ENCODE assay signal across 9 mouse cellular contexts in genomic region chr5:120610906-120611305, GRCm38 (mm10). TPM values are rescaled to one million over a fixed set of nuclear protein-coding genes. Genes with fewer than 3 reads are reported as not detected.
A peak's percentile ranks its signal among the peaks of the same experiment; 100 is the strongest.
DNase-seq lines count a peak whose midpoint lies in the region; ATAC-seq and TF ChIP-seq lines count a peak whose summit lies in the region.
"Had no signal": no experiment of that assay in that cellular context is flagged by ENCODE, and none has a peak within 500 bp of the region (broad histone marks: within the 10 kb centered on the region; RNA-seq: fewer than 3 reads in every experiment).

No protein-coding gene starts in this region.

- H3K4me3 ChIP-seq in left cerebral cortex, adult 2 months: peak overlapping the region; percentile 74
- no peak overlapping the region; the same call in 1 of the 2 replicates for H3K4me3 ChIP-seq in forebrain, embryonic 14.5 days (ENCODE audit: low read depth, low read length)
- H3K4me3 ChIP-seq in kidney, embryonic 15.5 days (replicated peaks): 0 out of 2 replicates have a peak overlapping the region, but pooled peaks have one; percentile 63
- H3K4me3 ChIP-seq in midbrain, postnatal 0 days (ENCODE audit: low read depth, low read length): no peak overlapping the region

- H3K27me3 ChIP-seq in forebrain, embryonic 14.5 days (replicated peaks; ENCODE audit: control insufficient read depth, insufficient read depth, low read length): no peaks in the 10 kb centered on the region
- no peaks in the 10 kb centered on the region for H3K27me3 ChIP-seq in kidney, embryonic 15.5 days
- H3K27me3 ChIP-seq in midbrain, postnatal 0 days (ENCODE audit: insufficient read depth, low read length): no peaks in the 10 kb centered on the region
- H3K27me3 ChIP-seq: Patski had no signal

- 0 out of 2 replicates have a peak, but pooled peaks cover 2% of the 10 kb centered on the region for H3K9me3 ChIP-seq in forebrain, embryonic 14.5 days (replicated peaks; ENCODE audit: control insufficient read depth, low read length)
- H3K9me3 ChIP-seq in kidney, embryonic 15.5 days (replicated peaks): no peaks in the 10 kb centered on the region
- H3K9me3 ChIP-seq in midbrain, postnatal 0 days (ENCODE audit: low read length): no peaks in the 10 kb centered on the region

- ATAC-seq in forebrain, embryonic 14.5 days: no peak
- no peak for ATAC-seq in kidney, embryonic 15.5 days (replicated peaks; ENCODE audit: low FRiP score)
- no peak for ATAC-seq in midbrain, postnatal 0 days (ENCODE audit: low FRiP score)
- ATAC-seq: Patski had no signal

- peaks cover 14% of the 10 kb centered on the region for H3K4me1 ChIP-seq in forebrain, embryonic 14.5 days (ENCODE audit: control insufficient read depth, insufficient read depth, low read length)
- H3K4me1 ChIP-seq in kidney, embryonic 15.5 days: peaks cover 28% of the 10 kb centered on the region
- H3K4me1 ChIP-seq in midbrain, postnatal 0 days (ENCODE audit: insufficient read depth, low read length): peaks cover 8% of the 10 kb centered on the region; the same call in 1 of the 2 replicates

- intact Hi-C loops in left cerebral cortex, adult 2 months (cut with DNase I): no loop called here

- H3K27ac ChIP-seq in left cerebral cortex, adult 2 months: no peak overlapping the region
- no peak overlapping the region for H3K27ac ChIP-seq in forebrain, embryonic 14.5 days (ENCODE audit: low read depth, low read length)
- no peak overlapping the region for H3K27ac ChIP-seq in kidney, embryonic 15.5 days
- no peak overlapping the region for H3K27ac ChIP-seq in midbrain, postnatal 0 days (ENCODE audit: low read depth, low read length)

- H3K9ac ChIP-seq in forebrain, embryonic 14.5 days (ENCODE audit: low read length): no peak overlapping the region
- H3K9ac ChIP-seq in kidney, embryonic 15.5 days: peak overlapping the region; percentile 59; the same call in 1 of the 2 replicates
- H3K9ac ChIP-seq in midbrain, postnatal 0 days (replicated peaks; ENCODE audit: low read length, poor library complexity, severe bottlenecking): peak overlapping the region; percentile 74; the same call in 1 of the 2 replicates

- H3K36me3 ChIP-seq in forebrain, embryonic 14.5 days (ENCODE audit: control insufficient read depth, insufficient read depth, low read length): no peaks in the 10 kb centered on the region
- peaks cover 23% of the 10 kb centered on the region for H3K36me3 ChIP-seq in kidney, embryonic 15.5 days
- 0 out of 2 replicates have a peak, but pooled peaks cover 4% of the 10 kb centered on the region for H3K36me3 ChIP-seq in midbrain, postnatal 0 days (ENCODE audit: insufficient read depth, low read length)

- 93% methylated on average over 5 of the region's 5 CpGs for whole genome bisulfite sequencing in forebrain, embryonic 14.5 days
- WGBS in kidney, embryonic 15.5 days: 92% methylated on average over 5 of the region's 5 CpGs
- WGBS in midbrain, postnatal 0 days: 91% methylated on average over 5 of the region's 5 CpGs

- DNase-seq in left cerebral cortex, adult 2 months (ENCODE audit: extremely low spot score in 1 of 2, low spot score in 2 of 2): no peak
- no peak for DNase-seq in left cerebral cortex, adult 11 months (ENCODE audit: low spot score)
- DNase-seq in forebrain, embryonic 14.5 days (ENCODE audit: low spot score): no peak
- DNase-seq in midbrain, postnatal 0 days (ENCODE audit: low spot score): no peak
- no peak for DNase-seq in frontal cortex, postnatal 10 days (ENCODE audit: low spot score in 2 of 2)
- no peak for DNase-seq in frontal cortex, adult 2 months (ENCODE audit: extremely low spot score in 1 of 2, low spot score in 1 of 2)

- TF ChIP-seq CTCF in left cerebral cortex, adult 2 months (IDR thresholded peaks at IDR 0.05): no peak
- TF ChIP-seq CTCF in midbrain, postnatal 0 days (IDR thresholded peaks at IDR 0.05): no peak

- H3K4me2 ChIP-seq in forebrain, embryonic 14.5 days (ENCODE audit: low read length): peak overlapping the region; percentile 81
- H3K4me2 ChIP-seq in kidney, embryonic 15.5 days: peak overlapping the region; percentile 86
- peak overlapping the region; percentile 75 for H3K4me2 ChIP-seq in midbrain, postnatal 0 days (ENCODE audit: low read depth, low read length, poor library complexity, severe bottlenecking)

RNA-seq across cellular contexts. Expression of gene Rita1, which starts 1.5 kb away (rescaled TPM):
- 10 to 100 TPM; 29.5 to 29.9 TPM for total RNA-seq in left cerebral cortex, adult 2 months (2021)
- 15.9 and 18.3 TPM in 2 replicates for polyA plus RNA-seq in forebrain, embryonic 14.5 days (2014; fragmentation: Nextera tagmentation; extraction: Ambion mirVana)
- 15.3 and 16.1 TPM in 2 replicates for polyA plus RNA-seq in kidney, embryonic 15.5 days (2015; fragmentation: Nextera tagmentation; extraction: Ambion mirVana)
- 32.3 and 43.6 TPM in 2 replicates for total RNA-seq in midbrain, postnatal 0 days (2014; rRNA removed)
- polyA plus RNA-seq in midbrain, postnatal 0 days (2015; fragmentation: Nextera tagmentation; extraction: Ambion mirVana): 31.4 and 33.9 TPM in 2 replicates
- 34.8 and 36.4 TPM in 2 replicates for polyA plus RNA-seq in frontal cortex, adult 2 months (2012; rRNA removed)

RNA-seq across cellular contexts. Expression of gene Ddx54, which starts 1.6 kb away (rescaled TPM):
- total RNA-seq in left cerebral cortex, adult 2 months (2021): 10 to 100 TPM; 38.6 to 41.0 TPM
- 26.9 and 33.1 TPM in 2 replicates for polyA plus RNA-seq in forebrain, embryonic 14.5 days (2014; fragmentation: Nextera tagmentation; extraction: Ambion mirVana)
- polyA plus RNA-seq in kidney, embryonic 15.5 days (2015; fragmentation: Nextera tagmentation; extraction: Ambion mirVana): 47.2 and 52.2 TPM in 2 replicates
- total RNA-seq in midbrain, postnatal 0 days (2014; rRNA removed): 36.2 and 37.8 TPM in 2 replicates
- polyA plus RNA-seq in midbrain, postnatal 0 days (2015; fragmentation: Nextera tagmentation; extraction: Ambion mirVana): 31.7 and 32.6 TPM in 2 replicates
- 28.2 and 31.2 TPM in 2 replicates for polyA plus RNA-seq in frontal cortex, adult 2 months (2012; rRNA removed)

RNA-seq across cellular contexts. Expression of gene Iqcd, which starts 22.1 kb away (rescaled TPM):
- total RNA-seq in left cerebral cortex, adult 2 months (2021): under 1 TPM; 0.47 to 0.75 TPM
- polyA plus RNA-seq in forebrain, embryonic 14.5 days (2014; fragmentation: Nextera tagmentation; extraction: Ambion mirVana): 2.0 and 2.4 TPM in 2 replicates
- 0.82 and 0.90 TPM in 2 replicates for polyA plus RNA-seq in kidney, embryonic 15.5 days (2015; fragmentation: Nextera tagmentation; extraction: Ambion mirVana)
- 0.94 and 1.3 TPM in 2 replicates for total RNA-seq in midbrain, postnatal 0 days (2014; rRNA removed)
- polyA plus RNA-seq in midbrain, postnatal 0 days (2015; fragmentation: Nextera tagmentation; extraction: Ambion mirVana): 0.86 and 1.5 TPM in 2 replicates
- 1.9 and 2.1 TPM in 2 replicates for polyA plus RNA-seq in frontal cortex, adult 2 months (2012; rRNA removed)

RNA-seq across cellular contexts. Expression of gene Tpcn1, which starts 22.4 kb away (rescaled TPM):
- total RNA-seq in left cerebral cortex, adult 2 months (2021): 10 to 100 TPM; 36.8 to 42.1 TPM
- polyA plus RNA-seq in forebrain, embryonic 14.5 days (2014; fragmentation: Nextera tagmentation; extraction: Ambion mirVana): 10.5 and 13.3 TPM in 2 replicates
- polyA plus RNA-seq in kidney, embryonic 15.5 days (2015; fragmentation: Nextera tagmentation; extraction: Ambion mirVana): 32.9 and 36.0 TPM in 2 replicates
- 11.6 and 25.3 TPM in 2 replicates for total RNA-seq in midbrain, postnatal 0 days (2014; rRNA removed)
- polyA plus RNA-seq in midbrain, postnatal 0 days (2015; fragmentation: Nextera tagmentation; extraction: Ambion mirVana): 9.3 and 9.4 TPM in 2 replicates
- 37.9 and 39.9 TPM in 2 replicates for polyA plus RNA-seq in frontal cortex, adult 2 months (2012; rRNA removed)

RNA-seq across cellular contexts. Expression of gene Cfap73, which starts 23.1 kb away (rescaled TPM):
- under 1 TPM in 1 of 2 experiments, not detected in 1; 0.52 TPM for total RNA-seq in left cerebral cortex, adult 2 months (2021)
- 0.19 and 0.57 TPM in 2 replicates for polyA plus RNA-seq in forebrain, embryonic 14.5 days (2014; fragmentation: Nextera tagmentation; extraction: Ambion mirVana)
- polyA plus RNA-seq in kidney, embryonic 15.5 days (2015; fragmentation: Nextera tagmentation; extraction: Ambion mirVana): not detected in 2 replicates
- total RNA-seq in midbrain, postnatal 0 days (2014; rRNA removed): 0.38 and 0.60 TPM in 2 replicates
- polyA plus RNA-seq in midbrain, postnatal 0 days (2015; fragmentation: Nextera tagmentation; extraction: Ambion mirVana): 0.62 and 0.74 TPM in 2 replicates
- 0.10 TPM in 1 of 2 replicates, not detected in the other for polyA plus RNA-seq in frontal cortex, adult 2 months (2012; rRNA removed)
- total RNA-seq: common myeloid progenitor, adult 5-6 weeks had no signal

Comparison
In these comparisons a context has a peak if more than half of its experiments do, and no peak if none do; other contexts are left out.
1. H3K4me3 ChIP-seq: peak in left cerebral cortex, adult 2 months (single experiment) and kidney, embryonic 15.5 days (single experiment); none in forebrain, embryonic 14.5 days (single experiment) and midbrain, postnatal 0 days (single experiment).
2. Peak in every context shown above with its lines, with median percentiles within 50 percentile points of each other: H3K4me2 ChIP-seq.